Mouse (Mus musculus): ENCODE measurements around the gene Ntf3. TPM values are rescaled to one million over a fixed set of nuclear protein-coding genes. Genes with fewer than 3 reads are reported as not detected.

The Ntf3 gene
- polyA plus RNA-seq, 1 experiment from 2014 or later = 5.5 TPM

DNA sequence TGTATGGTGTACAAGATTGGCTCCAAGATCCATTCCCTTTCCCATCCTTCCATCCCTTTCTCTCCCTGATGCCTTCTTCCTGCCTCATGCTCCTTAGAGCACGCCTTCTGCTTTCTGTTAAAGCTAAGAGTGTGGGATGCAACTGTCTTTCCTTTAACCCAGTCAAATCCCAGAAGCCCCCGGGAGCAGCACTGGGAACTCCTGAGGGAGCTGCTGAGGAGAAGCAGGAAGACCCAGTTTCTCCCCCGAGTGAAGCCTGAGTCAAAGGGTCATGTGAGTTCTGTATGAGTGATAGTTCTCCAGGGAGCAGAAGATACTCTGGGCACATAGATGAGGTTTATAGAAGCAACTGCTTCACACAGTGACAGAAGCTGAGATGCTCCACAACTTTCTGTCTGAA, 109.0 kb downstream of the Ntf3 start:
- Histone ChIP-seq H3K36me3 (ENCODE audit: control insufficient read depth, insufficient read depth, low read length) (no peaks in the 10 kb centered on the region), H3K4me1 (ENCODE audit: control insufficient read depth, insufficient read depth, low read depth, low read length) (no peaks in the 10 kb centered on the region), H3K27ac (ENCODE audit: low read depth, low read length) (no peak overlapping the region), H3K9me3 (ENCODE audit: control insufficient read depth, low read length) (no peaks in the 10 kb centered on the region), H3K4me3 (ENCODE audit: low read length) (no peak overlapping the region), H3K27me3 (replicated peaks; ENCODE audit: control insufficient read depth, insufficient read depth, low read length) (no peaks in the 10 kb centered on the region), H3K9ac (ENCODE audit: low read depth, low read length) (no peak overlapping the region), H3K4me2 (ENCODE audit: low read length) (no peak overlapping the region)
- no peak for ATAC-seq
- 81% methylated on average over 3 of the region's 3 CpGs for WGBS

DNA sequence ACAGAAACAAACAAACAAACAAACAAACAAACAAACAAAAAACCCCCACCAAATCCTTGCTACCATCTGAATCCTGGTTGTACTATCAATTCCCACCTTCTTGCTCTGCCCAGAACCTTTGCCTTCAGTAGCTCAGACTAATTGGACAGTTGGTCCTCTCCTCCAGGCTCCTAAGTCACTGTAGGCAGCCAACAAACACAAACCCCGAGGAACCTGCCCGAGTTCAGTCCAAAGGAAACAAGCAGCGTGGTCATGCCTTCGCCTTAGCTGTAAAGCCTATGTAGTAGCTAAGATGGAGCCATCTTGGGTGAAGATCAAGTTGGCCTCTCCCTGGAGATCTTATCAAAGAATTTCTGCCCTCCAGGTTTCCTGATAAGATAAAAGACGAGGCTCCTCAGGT, 113.6 kb downstream of the Ntf3 start:
- Histone ChIP-seq H3K4me3 (ENCODE audit: low read length) (no peak overlapping the region), H3K4me1 (ENCODE audit: control insufficient read depth, insufficient read depth, low read depth, low read length) (no peaks in the 10 kb centered on the region), H3K9me3 (ENCODE audit: control insufficient read depth, low read length) (no peaks in the 10 kb centered on the region), H3K4me2 (ENCODE audit: low read length) (no peak overlapping the region), H3K27me3 (replicated peaks; ENCODE audit: control insufficient read depth, insufficient read depth, low read length) (no peaks in the 10 kb centered on the region), H3K9ac (ENCODE audit: low read depth, low read length) (no peak overlapping the region), H3K36me3 (ENCODE audit: control insufficient read depth, insufficient read depth, low read length) (no peaks in the 10 kb centered on the region), H3K27ac (ENCODE audit: low read depth, low read length) (no peak overlapping the region)
- WGBS = 93% methylated on average over 5 of the region's 5 CpGs
- no peak for ATAC-seq
